Mouse (Mus musculus) heart, embryonic 10.5 days (tissue): ENCODE results near the gene Trpm5. TPM values are rescaled to one million over a fixed set of nuclear protein-coding genes. Genes with fewer than 3 reads are reported as not detected.
A peak's percentile ranks its signal among the peaks of the same experiment; 100 is the strongest.

ENCODE experiments used
- DNase-seq: peaks from one replicate; pipeline ENCODE4 v3.0.0-alpha.2; 2017; ENCODE audit warnings: low spot score
- H3K27ac ChIP-seq: fragments of 300-500 bp; sonication (generic); 2 replicates; pipeline ENCODE4 v1.5.1; 2016; ENCODE audit warnings: mild to moderate bottlenecking
- H3K27me3 ChIP-seq: fragments of 300-500 bp; sonication (generic); 2 replicates; pipeline ENCODE4 v1.6.1; 2016; ENCODE audit warnings: mild to moderate bottlenecking; ENCODE audit not compliant: poor library complexity, insufficient read depth, severe bottlenecking
- H3K36me3 ChIP-seq: fragments of 300-500 bp; sonication (generic); 2 replicates; pipeline ENCODE4 v1.6.1; 2016; ENCODE audit warnings: mild to moderate bottlenecking, moderate library complexity
- H3K4me1 ChIP-seq: fragments of 300-500 bp; sonication (generic); 2 replicates; pipeline ENCODE4 v1.6.1; 2016; ENCODE audit warnings: mild to moderate bottlenecking
- H3K4me3 ChIP-seq: fragments of 300-500 bp; sonication (generic); 2 replicates; pipeline ENCODE4 v1.5.1; 2016; ENCODE audit warnings: mild to moderate bottlenecking, moderate library complexity
- H3K9me3 ChIP-seq: fragments of 300-500 bp; sonication (generic); 2 replicates; pipeline ENCODE4 v1.6.1; 2016; ENCODE audit warnings: mild to moderate bottlenecking, moderate library complexity
- WGBS: fragments of 180-500 bp; shearing (Covaris S2); methylation state at CpG from one replicate; pipeline ENCODE4 v1.1.7; 2016; 5-methylcytosine and 5-hydroxymethylcytosine counted together
- polyA plus RNA-seq: library from polyadenylated mRNA; unstranded; fragments of >200 nt; fragmentation: Nextera tagmentation; extraction: Ambion mirVana; gene quantifications from 2 replicates; pipeline ENCODE4 v1.2.1, GENCODE M21; 2016

Trpm5 gene
- polyA plus RNA-seq, 1 experiment from 2014 or later: 1.1 TPM

DNA sequence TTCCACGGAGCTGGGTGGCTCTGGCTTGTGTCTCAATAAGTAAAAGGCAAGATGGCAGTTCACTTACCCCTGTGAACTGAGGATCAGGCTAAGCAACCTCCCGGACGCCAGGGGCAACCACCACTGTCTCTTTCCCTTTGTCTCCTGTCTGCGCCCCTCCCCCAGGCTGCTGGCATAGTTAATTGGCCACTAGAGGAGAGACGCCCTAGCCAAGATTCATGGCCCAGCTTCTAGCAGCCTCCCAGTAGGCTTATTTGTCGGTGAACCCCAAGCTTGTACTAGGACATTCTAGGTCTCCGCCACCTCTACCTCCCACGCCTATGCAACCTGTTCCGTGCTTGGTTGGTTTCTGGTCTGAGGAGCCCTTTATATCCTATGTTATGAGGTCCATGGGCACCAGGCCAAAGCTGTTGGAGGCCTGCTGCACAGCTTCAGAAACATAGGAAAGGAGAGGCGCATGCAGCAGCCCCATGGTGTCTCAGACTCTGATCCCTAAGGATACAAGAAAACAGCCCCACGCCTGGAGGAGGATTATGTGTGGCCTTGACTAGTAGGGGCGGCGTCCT is 26.0 kb downstream of the Trpm5 start:
- DNase-seq: no peak
- Histone ChIP-seq H3K27me3 (no peaks in the 10 kb centered on the region), H3K9me3 (no peaks in the 10 kb centered on the region), H3K27ac (peak overlapping the region; percentile 91), H3K4me1 (peaks cover 35% of the 10 kb centered on the region), H3K36me3 (peaks cover 67% of the 10 kb centered on the region), H3K4me3 (peak overlapping the region; percentile 70)
- 51% methylated on average over 13 of the region's 13 CpGs for WGBS

DNA sequence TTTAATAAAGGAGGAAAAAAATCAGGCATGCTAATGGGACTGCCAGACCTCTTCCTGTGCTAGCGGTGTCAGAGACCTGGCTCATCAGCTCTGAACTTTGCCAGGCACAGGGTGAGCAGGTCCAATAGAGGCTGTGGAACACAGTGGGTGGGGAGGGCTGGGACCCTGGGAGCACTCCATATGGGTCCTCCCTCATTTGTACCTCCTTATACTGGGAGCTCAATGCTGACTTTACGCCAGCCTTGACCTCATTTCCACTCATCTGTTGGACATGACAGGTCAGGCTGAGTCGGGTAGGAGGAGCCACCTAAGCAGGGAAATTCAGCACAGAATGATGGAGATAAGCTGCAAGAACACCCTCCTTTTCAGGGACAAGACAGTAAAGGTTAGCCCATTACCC is 26.5 kb downstream of the Trpm5 start:
- H3K4me3 ChIP-seq: no peak overlapping the region
- H3K36me3 ChIP-seq: peaks cover 72% of the 10 kb centered on the region
- H3K27me3 ChIP-seq: no peaks in the 10 kb centered on the region
- H3K4me1 ChIP-seq: peaks cover 35% of the 10 kb centered on the region
- H3K9me3 ChIP-seq: no peaks in the 10 kb centered on the region
- H3K27ac ChIP-seq: peak overlapping the region; percentile 91
- no peak for DNase-seq
- 85% methylated on average over 3 of the region's 3 CpGs for WGBS

GRCm38 (mm10) chr7:143067469-143067868 is 27.0 kb downstream of the Trpm5 start:
- Histone ChIP-seq H3K4me3 (no peak overlapping the region), H3K9me3 (no peaks in the 10 kb centered on the region), H3K36me3 (peaks cover 76% of the 10 kb centered on the region), H3K27me3 (no peaks in the 10 kb centered on the region), H3K27ac (no peak overlapping the region), H3K4me1 (peaks cover 31% of the 10 kb centered on the region)
- 79% methylated on average over 2 of the region's 2 CpGs for WGBS
- no peak for DNase-seq

DNA sequence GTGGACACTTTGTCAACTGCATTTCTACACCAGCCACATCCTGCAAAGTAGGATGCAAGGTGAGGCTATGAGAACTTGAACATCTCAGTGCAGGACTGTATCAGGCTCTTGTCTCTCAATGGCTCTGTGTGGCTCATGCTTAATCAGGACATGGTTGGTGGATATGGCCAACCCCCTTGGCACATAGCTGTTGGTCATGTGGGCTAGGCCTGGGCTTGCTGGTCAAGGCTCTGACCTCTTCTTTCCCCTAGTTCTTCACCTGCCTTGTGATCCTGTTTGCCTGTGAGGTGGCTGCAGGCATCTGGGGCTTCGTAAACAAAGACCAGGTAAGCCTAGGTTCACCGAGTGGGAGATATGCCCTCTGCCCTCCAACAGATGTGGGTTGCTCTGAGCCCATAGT is 28.8 kb downstream of the Trpm5 start:
- no peaks in the 10 kb centered on the region for H3K27me3 ChIP-seq
- DNase-seq: no peak
- no peak overlapping the region for H3K27ac ChIP-seq
- H3K36me3 ChIP-seq: peaks cover 87% of the 10 kb centered on the region
- H3K9me3 ChIP-seq: no peaks in the 10 kb centered on the region
- 91% methylated on average over 2 of the region's 2 CpGs for WGBS
- peaks cover 25% of the 10 kb centered on the region for H3K4me1 ChIP-seq
- H3K4me3 ChIP-seq: no peak overlapping the region

DNA sequence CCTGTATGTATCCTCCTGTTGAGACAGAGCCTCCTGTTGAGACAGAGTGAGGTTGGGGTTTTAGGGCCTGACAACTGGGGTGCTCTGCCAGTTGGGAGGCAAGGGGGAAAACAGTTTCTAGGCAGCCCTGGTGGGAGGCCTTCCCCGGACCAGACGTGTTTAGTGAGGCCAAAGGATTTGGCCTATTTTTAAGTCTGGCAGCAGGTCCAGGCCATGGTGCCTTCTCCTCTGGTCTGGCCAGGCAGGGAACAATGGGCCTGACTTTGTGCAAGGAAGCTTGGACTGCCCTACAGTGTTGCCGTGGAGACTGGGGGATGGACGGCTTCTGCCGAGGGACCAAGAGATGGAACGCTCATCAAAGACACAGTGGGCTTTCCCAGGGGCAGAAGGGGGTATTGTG is 30.2 kb downstream of the Trpm5 start:
- no peak overlapping the region for H3K27ac ChIP-seq
- 85% methylated on average over 6 of the region's 6 CpGs for WGBS
- DNase-seq: no peak
- H3K36me3 ChIP-seq: peaks cover 95% of the 10 kb centered on the region
- no peaks in the 10 kb centered on the region for H3K9me3 ChIP-seq
- H3K27me3 ChIP-seq: no peaks in the 10 kb centered on the region
- peaks cover 27% of the 10 kb centered on the region for H3K4me1 ChIP-seq
- no peak overlapping the region for H3K4me3 ChIP-seq

GRCm38 (mm10) chr7:143062704-143063103 is 31.7 kb downstream of the Trpm5 start:
- no peak overlapping the region for H3K4me3 ChIP-seq
- DNase-seq: no peak
- H3K9me3 ChIP-seq: no peaks in the 10 kb centered on the region
- peaks cover 89% of the 10 kb centered on the region for H3K36me3 ChIP-seq
- H3K4me1 ChIP-seq: peaks cover 30% of the 10 kb centered on the region
- WGBS: 66% methylated on average over 2 of the region's 2 CpGs
- H3K27ac ChIP-seq: no peak overlapping the region
- no peaks in the 10 kb centered on the region for H3K27me3 ChIP-seq

DNA sequence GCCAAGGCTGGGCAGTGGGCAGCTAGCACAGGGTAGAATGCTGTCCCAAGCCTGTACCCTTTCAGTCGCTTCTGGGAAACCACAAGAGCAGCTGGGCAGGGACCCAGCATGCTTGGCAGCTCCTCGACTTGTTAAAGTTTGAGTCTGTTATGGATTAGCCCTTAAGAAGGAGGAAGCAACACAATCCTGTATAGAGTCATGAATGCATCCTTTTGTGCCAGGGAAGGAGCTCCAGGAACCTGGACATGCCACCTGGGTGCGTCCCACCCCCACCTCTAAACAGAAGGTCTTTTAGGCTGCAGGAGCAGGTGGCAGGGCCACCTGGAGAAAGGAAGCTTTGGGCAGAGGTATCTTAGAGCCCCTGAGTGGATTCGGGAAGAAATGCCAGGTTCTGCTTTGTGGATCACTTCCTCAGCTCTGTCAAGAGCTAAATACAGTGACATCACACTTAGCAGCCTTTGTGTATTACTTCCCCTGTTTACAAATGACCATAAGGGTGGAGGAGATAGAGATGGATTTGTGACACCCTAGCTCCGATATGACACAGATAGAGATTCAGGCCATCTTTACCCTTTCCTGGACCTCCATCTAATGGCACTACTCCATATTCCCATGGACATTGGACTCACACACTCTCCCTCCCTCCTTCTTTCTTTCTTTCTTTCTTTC is 35.1 kb downstream of the Trpm5 start:
- Histone ChIP-seq H3K36me3 (peaks cover 73% of the 10 kb centered on the region), H3K4me1 (peaks cover 64% of the 10 kb centered on the region), H3K4me3 (0 out of 2 replicates have a peak overlapping the region, but pooled peaks have one; percentile 36), H3K27ac (peak overlapping the region; percentile 97), H3K9me3 (no peaks in the 10 kb centered on the region), H3K27me3 (no peaks in the 10 kb centered on the region)
- 67% methylated on average over 5 of the region's 5 CpGs for WGBS
- DNase-seq: no peak

GRCm38 (mm10) chr7:143058221-143058697 is 36.2 kb downstream of the Trpm5 start:
- peak overlapping the region; percentile 97 for H3K27ac ChIP-seq
- WGBS: 16% methylated on average over 5 of the region's 5 CpGs
- peaks cover 62% of the 10 kb centered on the region for H3K36me3 ChIP-seq
- peaks cover 75% of the 10 kb centered on the region for H3K4me1 ChIP-seq
- no peaks in the 10 kb centered on the region for H3K9me3 ChIP-seq
- H3K27me3 ChIP-seq: no peaks in the 10 kb centered on the region
- DNase-seq: no peak
- peak overlapping the region; percentile 36 for H3K4me3 ChIP-seq

- no peaks in the 10 kb centered on the region for H3K9me3 ChIP-seq
- peaks cover 75% of the 10 kb centered on the region for H3K4me1 ChIP-seq
- WGBS: 13% methylated on average over 9 of the region's 9 CpGs
- H3K27me3 ChIP-seq: no peaks in the 10 kb centered on the region
- peak; percentile 83 for DNase-seq
- H3K27ac ChIP-seq: peak overlapping the region; percentile 97
- peaks cover 57% of the 10 kb centered on the region for H3K36me3 ChIP-seq
- peak overlapping the region; percentile 36 for H3K4me3 ChIP-seq
Observed at GRCm38 (mm10) chr7:143057667-143058220, 36.7 kb downstream of the Trpm5 start.

DNA sequence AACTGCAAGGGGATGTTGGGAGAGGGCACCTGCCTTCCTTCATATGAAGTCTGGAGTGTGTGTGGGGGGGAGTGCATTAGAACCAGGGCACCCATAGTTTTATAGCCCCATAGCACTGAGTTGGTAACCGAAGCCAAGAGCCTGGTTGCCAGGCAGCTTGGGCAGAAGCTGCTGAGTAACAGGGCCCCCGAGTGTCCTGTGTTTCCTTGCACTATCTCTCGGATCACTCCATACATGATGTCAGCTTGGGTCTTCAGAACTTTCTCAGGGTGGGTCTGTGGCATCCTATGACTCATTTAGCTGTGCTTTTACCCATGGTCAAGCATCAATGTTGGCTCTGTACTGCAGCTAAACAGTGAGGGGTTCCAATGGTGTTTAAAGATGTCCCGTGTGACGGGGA is 37.4 kb downstream of the Trpm5 start:
- 67% methylated on average over 5 of the region's 5 CpGs for WGBS
- H3K36me3 ChIP-seq: peaks cover 50% of the 10 kb centered on the region

DNA sequence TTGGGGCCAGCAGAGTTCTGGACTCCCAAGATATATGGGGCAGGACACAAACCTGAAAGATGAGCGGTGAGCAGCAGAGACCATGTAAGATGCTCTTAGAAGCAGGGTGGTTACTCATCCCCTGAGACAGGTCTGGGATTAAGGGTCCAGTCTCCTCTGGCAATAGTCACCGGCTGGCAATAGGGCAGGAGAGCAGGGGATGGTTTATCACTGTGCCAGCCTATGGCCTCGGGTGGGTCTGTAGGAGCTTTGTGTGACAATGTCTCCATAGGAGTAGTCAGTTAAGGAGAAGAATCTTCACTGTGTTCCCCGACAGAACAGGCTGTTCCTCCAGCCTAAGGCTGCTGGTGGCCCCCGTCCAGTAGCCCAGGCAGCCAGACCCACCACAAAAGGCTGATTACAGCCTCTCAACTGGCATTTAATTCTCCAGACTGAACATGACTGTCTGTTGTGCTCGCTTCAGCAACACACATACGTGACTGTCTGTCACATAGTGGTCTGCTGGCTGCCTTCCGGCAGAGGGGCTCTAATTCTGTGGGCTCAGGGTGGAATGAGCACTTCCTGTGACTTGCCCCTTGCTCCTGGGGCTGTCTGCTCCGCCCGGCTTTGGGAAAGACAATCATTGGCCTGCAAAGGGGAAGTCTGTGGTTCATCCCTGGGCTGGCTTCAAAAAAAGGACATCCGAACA is 38.8 kb downstream of the Trpm5 start:
- Histone ChIP-seq H3K4me3 (peak overlapping the region; percentile 92), H3K9me3 (no peaks in the 10 kb centered on the region), H3K27ac (peak overlapping the region; percentile 97), H3K27me3 (no peaks in the 10 kb centered on the region), H3K36me3 (peaks cover 37% of the 10 kb centered on the region), H3K4me1 (peaks cover 79% of the 10 kb centered on the region)
- WGBS: 57% methylated on average over 11 of the region's 11 CpGs
- DNase-seq: no peak

More for the DNA sequence above, 37.4 kb downstream of the Trpm5 start:
- peaks cover 79% of the 10 kb centered on the region for H3K4me1 ChIP-seq
- peak overlapping the region; percentile 36 for H3K4me3 ChIP-seq
- no peaks in the 10 kb centered on the region for H3K27me3 ChIP-seq
- peak overlapping the region; percentile 97 for H3K27ac ChIP-seq
- no peaks in the 10 kb centered on the region for H3K9me3 ChIP-seq
- no peak for DNase-seq

- Histone ChIP-seq H3K4me1 (peaks cover 78% of the 10 kb centered on the region), H3K36me3 (peaks cover 30% of the 10 kb centered on the region), H3K4me3 (peak overlapping the region; percentile 92), H3K27me3 (no peaks in the 10 kb centered on the region), H3K27ac (peak overlapping the region; percentile 97), H3K9me3 (no peaks in the 10 kb centered on the region)
- 56% methylated on average over 3 of the region's 3 CpGs for WGBS
- no peak for DNase-seq
Observed at GRCm38 (mm10) chr7:143055001-143055400, 39.4 kb downstream of the Trpm5 start.

GRCm38 (mm10) chr7:143054612-143054965 is 39.9 kb downstream of the Trpm5 start:
- peaks cover 80% of the 10 kb centered on the region for H3K4me1 ChIP-seq
- DNase-seq: no peak
- WGBS: 44% methylated on average over 3 of the region's 3 CpGs
- H3K36me3 ChIP-seq: peaks cover 28% of the 10 kb centered on the region
- no peaks in the 10 kb centered on the region for H3K9me3 ChIP-seq
- peak overlapping the region; percentile 92 for H3K4me3 ChIP-seq
- peak overlapping the region; percentile 97 for H3K27ac ChIP-seq
- no peaks in the 10 kb centered on the region for H3K27me3 ChIP-seq
